In genomic region chr3:96812395-96813091, GRCm38 (mm10) we compare ENCODE assay signal across 8 mouse cellular contexts. TPM values are rescaled to one million over a fixed set of nuclear protein-coding genes. Genes with fewer than 3 reads are reported as not detected.
DNase-seq lines count a peak whose midpoint lies in the region; ATAC-seq and TF ChIP-seq lines count a peak whose summit lies in the region.

No protein-coding gene starts in this region.

- no peaks in the 10 kb centered on the region for H3K9me3 ChIP-seq in forebrain, embryonic 11.5 days (ENCODE audit: control insufficient read depth, low read length)
- no peaks in the 10 kb centered on the region for H3K9me3 ChIP-seq in forebrain, embryonic 12.5 days
- no peaks in the 10 kb centered on the region for H3K9me3 ChIP-seq in limb, embryonic 14.5 days (ENCODE audit: control insufficient read depth, low read length)

- no peak overlapping the region for H3K4me3 ChIP-seq in forebrain, embryonic 11.5 days (ENCODE audit: low read depth, low read length)
- no peak overlapping the region for H3K4me3 ChIP-seq in forebrain, embryonic 12.5 days (replicated peaks)
- H3K4me3 ChIP-seq in heart, adult 2 months = peak overlapping the region; percentile 46
- no peak overlapping the region for H3K4me3 ChIP-seq in limb, embryonic 14.5 days (replicated peaks; ENCODE audit: low read length)

- no peaks in the 10 kb centered on the region for H3K79me2 ChIP-seq in heart, adult 2 months (replicated peaks; ENCODE audit: control insufficient read depth, insufficient read depth, low read length)

- TF ChIP-seq EP300 in heart, adult 2 months (IDR thresholded peaks at IDR 0.05; ENCODE audit: insufficient read depth, low read depth, low read length) = no peak

- no peak for TF ChIP-seq POLR2A in heart, adult 2 months (IDR thresholded peaks at IDR 0.05; ENCODE audit: insufficient read depth, low read depth, low read length)
- TF ChIP-seq POLR2A in limb, embryonic 14.5 days (IDR thresholded peaks at IDR 0.05; ENCODE audit: borderline replicate concordance, extremely low read depth, insufficient read depth, insufficient read length) = no peak

- H3K27me3 ChIP-seq in forebrain, embryonic 11.5 days (ENCODE audit: control insufficient read depth, insufficient read depth, low read length) = no peaks in the 10 kb centered on the region
- H3K27me3 ChIP-seq in forebrain, embryonic 12.5 days = no peaks in the 10 kb centered on the region
- H3K27me3 ChIP-seq in heart, adult 2 months (ENCODE audit: control insufficient read depth, insufficient read depth, low read length) = no peaks in the 10 kb centered on the region
- no peaks in the 10 kb centered on the region for H3K27me3 ChIP-seq in limb, embryonic 14.5 days (ENCODE audit: control insufficient read depth, insufficient read depth, low read length)

- H3K36me3 ChIP-seq in forebrain, embryonic 11.5 days (ENCODE audit: control insufficient read depth, insufficient read depth, low read length) = no peaks in the 10 kb centered on the region
- no peaks in the 10 kb centered on the region for H3K36me3 ChIP-seq in forebrain, embryonic 12.5 days (replicated peaks)
- H3K36me3 ChIP-seq in heart, adult 2 months (ENCODE audit: control insufficient read depth, insufficient read depth, low read length) = no peaks in the 10 kb centered on the region
- no peaks in the 10 kb centered on the region for H3K36me3 ChIP-seq in limb, embryonic 14.5 days (ENCODE audit: control insufficient read depth, insufficient read depth, low read length)

- 48% methylated on average over 20 of the region's 20 CpGs for WGBS in forebrain, embryonic 11.5 days
- 47% methylated on average over 20 of the region's 20 CpGs for whole genome bisulfite sequencing in forebrain, embryonic 12.5 days
- 38% methylated on average over 20 of the region's 20 CpGs for WGBS in heart, adult 2 months
- 24% methylated on average over 20 of the region's 20 CpGs for WGBS in limb, embryonic 14.5 days

- ATAC-seq in forebrain, embryonic 11.5 days (replicated peaks; ENCODE audit: low FRiP score) = no peak
- ATAC-seq in forebrain, embryonic 12.5 days (ENCODE audit: low FRiP score) = no peak
- ATAC-seq in limb, embryonic 14.5 days (ENCODE audit: low FRiP score, low read depth) = peak; percentile 51; the same call in 1 of the 2 replicates
- peak; percentile 73 for ATAC-seq in monocyte, adult 5-6 weeks (replicated peaks; ENCODE audit: insufficient number of reproducible peaks, low FRiP score, low TSS enrichment, poor library complexity, severe bottlenecking)

- TF ChIP-seq CTCF in heart, adult 2 months (IDR thresholded peaks at IDR 0.05) = peak; percentile 76

- H3K4me1 ChIP-seq in forebrain, embryonic 11.5 days (replicated peaks; ENCODE audit: control insufficient read depth, insufficient read depth, low read length) = no peaks in the 10 kb centered on the region
- 0 out of 2 replicates have a peak, but pooled peaks cover 5% of the 10 kb centered on the region for H3K4me1 ChIP-seq in forebrain, embryonic 12.5 days
- H3K4me1 ChIP-seq in heart, adult 2 months (ENCODE audit: control insufficient read depth, insufficient read depth, low read length) = no peaks in the 10 kb centered on the region
- H3K4me1 ChIP-seq in limb, embryonic 14.5 days (ENCODE audit: control insufficient read depth, insufficient read depth, low read length) = peaks cover 12% of the 10 kb centered on the region

- intact Hi-C loops in heart, adult 2 months (cut with DNase I) = loop anchor here (5.0 kb wide), 2 partner anchors 85 to 90 kb away; partner anchors contain the start of genes Gja5, Polr3c and Rnf115

- no peak overlapping the region for H3K4me2 ChIP-seq in forebrain, embryonic 11.5 days (ENCODE audit: low read depth, low read length, severe bottlenecking)
- H3K4me2 ChIP-seq in forebrain, embryonic 12.5 days = no peak overlapping the region
- H3K4me2 ChIP-seq in limb, embryonic 14.5 days (replicated peaks; ENCODE audit: low read depth, low read length, severe bottlenecking) = peak overlapping the region; percentile 32

- DNase-seq in forebrain, embryonic 11.5 days (ENCODE audit: low spot score) = peak; percentile 86
- DNase-seq in embryo, embryonic 11 days = peak; percentile 86
- DNase-seq in heart, adult 2 months = peak; percentile 69 to 81
- DNase-seq in kidney, adult 9 months = peak; percentile 92
- DNase-seq in limb, embryonic 14.5 days (ENCODE audit: low spot score) = peak; percentile 67
- DNase-seq in spleen, postnatal 4 days (ENCODE audit: low spot score in 2 of 2) = peak; percentile 75 to 93

- no peak overlapping the region for H3K27ac ChIP-seq in forebrain, embryonic 11.5 days (ENCODE audit: low read depth, low read length)
- H3K27ac ChIP-seq in forebrain, embryonic 12.5 days = no peak overlapping the region
- H3K27ac ChIP-seq in heart, adult 2 months = no peak overlapping the region
- no peak overlapping the region for H3K27ac ChIP-seq in limb, embryonic 14.5 days (replicated peaks; ENCODE audit: low read depth, low read length)

- H3K9ac ChIP-seq in forebrain, embryonic 11.5 days (ENCODE audit: low read length) = no peak overlapping the region
- no peak overlapping the region for H3K9ac ChIP-seq in forebrain, embryonic 12.5 days
- no peak overlapping the region for H3K9ac ChIP-seq in heart, adult 2 months (ENCODE audit: low read depth, low read length)
- no peak overlapping the region for H3K9ac ChIP-seq in limb, embryonic 14.5 days (ENCODE audit: low read depth, low read length, severe bottlenecking)

RNA-seq across cellular contexts. Expression of gene Pdzk1, which starts 16.5 kb away (rescaled TPM):
- polyA plus RNA-seq in forebrain, embryonic 11.5 days (2014; fragmentation: Nextera tagmentation; extraction: Ambion mirVana) = not detected in 2 replicates
- not detected in 2 replicates for polyA plus RNA-seq in forebrain, embryonic 12.5 days (2016; fragmentation: Nextera tagmentation; extraction: Ambion mirVana)
- not detected for total RNA-seq in heart, adult 2 months (2021)
- 0.10 TPM in 1 of 2 replicates, not detected in the other for polyA plus RNA-seq in heart, adult 2 months (2012; rRNA removed)
- 0.12 and 0.24 TPM in 2 replicates for polyA plus RNA-seq in limb, embryonic 14.5 days (2012; rRNA removed)
- polyA plus RNA-seq in limb, embryonic 14.5 days (2014; fragmentation: Nextera tagmentation; extraction: Ambion mirVana) = not detected in 2 replicates
- total RNA-seq in monocyte, adult 5-6 weeks (2017) = 0.39 TPM in 1 of 3 replicates, not detected in the others

RNA-seq across cellular contexts. Expression of gene Cd160, which starts 16.6 kb away (rescaled TPM):
- not detected in 2 replicates for polyA plus RNA-seq in forebrain, embryonic 11.5 days (2014; fragmentation: Nextera tagmentation; extraction: Ambion mirVana)
- 0.19 and 0.21 TPM in 2 replicates for polyA plus RNA-seq in forebrain, embryonic 12.5 days (2016; fragmentation: Nextera tagmentation; extraction: Ambion mirVana)
- total RNA-seq in heart, adult 2 months (2021) = not detected
- 0.06 TPM in 1 of 2 replicates, not detected in the other for polyA plus RNA-seq in heart, adult 2 months (2012; rRNA removed)
- polyA plus RNA-seq in limb, embryonic 14.5 days (2012; rRNA removed) = 0.09 TPM in 1 of 2 replicates, not detected in the other
- 0.15 and 0.23 TPM in 2 replicates for polyA plus RNA-seq in limb, embryonic 14.5 days (2014; fragmentation: Nextera tagmentation; extraction: Ambion mirVana)
- total RNA-seq in monocyte, adult 5-6 weeks (2017) = 1.3 to 22.5 TPM (median 7.6 TPM) in 3 replicates

Comparison
In these comparisons a context has a peak if more than half of its experiments do, and no peak if none do; other contexts are left out.
1. ATAC-seq: peak in limb, embryonic 14.5 days (single experiment) and monocyte, adult 5-6 weeks (single experiment); none in forebrain, embryonic 11.5 days (single experiment) and forebrain, embryonic 12.5 days (single experiment).
2. Peak in every context shown above with its lines, with median percentiles within 50 percentile points of each other: DNase-seq.